ENCODE assay signal across 17 mouse cellular contexts in genomic region chr11:100569789-100570188, GRCm38 (mm10). TPM values are rescaled to one million over a fixed set of nuclear protein-coding genes. Genes with fewer than 3 reads are reported as not detected.
DNase-seq lines count a peak whose midpoint lies in the region; ATAC-seq and TF ChIP-seq lines count a peak whose summit lies in the region.
"Had no signal": no experiment of that assay in that cellular context is flagged by ENCODE, and none has a peak within 500 bp of the region (broad histone marks: within the 10 kb centered on the region; RNA-seq: fewer than 3 reads in every experiment).

No protein-coding gene starts in this region.

- no peaks in the 10 kb centered on the region for H3K27me3 ChIP-seq in myocyte (ENCODE audit: control insufficient read depth, insufficient read depth, insufficient read length)
- H3K27me3 ChIP-seq in kidney, embryonic 14.5 days (ENCODE audit: control insufficient read depth, insufficient read depth, low read length), result no peaks in the 10 kb centered on the region
- H3K27me3 ChIP-seq in forebrain, embryonic 14.5 days (replicated peaks; ENCODE audit: control insufficient read depth, insufficient read depth, low read length), result no peaks in the 10 kb centered on the region

- H3K9me3 ChIP-seq in kidney, embryonic 14.5 days (ENCODE audit: control insufficient read depth, low read length), result no peaks in the 10 kb centered on the region
- H3K9me3 ChIP-seq in forebrain, embryonic 14.5 days (replicated peaks; ENCODE audit: control insufficient read depth, low read length), result no peaks in the 10 kb centered on the region
- H3K9me3 ChIP-seq: forebrain, embryonic 12.5 days; hindbrain, embryonic 13.5 days; kidney, embryonic 15.5 days; limb, embryonic 12.5 days; liver, embryonic 15.5 days; midbrain, embryonic 15.5 days; neural tube, embryonic 12.5 days had no signal

- H3K27ac ChIP-seq in kidney, embryonic 14.5 days (ENCODE audit: low read depth, low read length), result no peak overlapping the region
- no peak overlapping the region for H3K27ac ChIP-seq in forebrain, embryonic 14.5 days (ENCODE audit: low read depth, low read length)
- H3K27ac ChIP-seq: forebrain, embryonic 12.5 days; hindbrain, embryonic 13.5 days; kidney, embryonic 15.5 days; limb, embryonic 12.5 days; liver, embryonic 15.5 days; midbrain, embryonic 15.5 days; neural tube, embryonic 12.5 days had no signal

- peak overlapping the region; percentile 20 for H3K4me2 ChIP-seq in myocyte (ENCODE audit: low read depth)
- H3K4me2 ChIP-seq in kidney, embryonic 14.5 days (replicated peaks; ENCODE audit: low read depth, low read length), result no peak overlapping the region
- H3K4me2 ChIP-seq in forebrain, embryonic 14.5 days (ENCODE audit: low read length), result no peak overlapping the region

- no peak for TF ChIP-seq POLR2A in myocyte (IDR thresholded peaks at IDR 0.05; ENCODE audit: insufficient read length, low read depth)

- H3K36me3 ChIP-seq in myocyte (ENCODE audit: control insufficient read depth, insufficient read depth), result no peaks in the 10 kb centered on the region
- no peaks in the 10 kb centered on the region for H3K36me3 ChIP-seq in kidney, embryonic 14.5 days (ENCODE audit: control insufficient read depth, insufficient read depth, low read length)
- no peaks in the 10 kb centered on the region for H3K36me3 ChIP-seq in forebrain, embryonic 14.5 days (ENCODE audit: control insufficient read depth, insufficient read depth, low read length)
- H3K36me3 ChIP-seq: forebrain, embryonic 12.5 days; hindbrain, embryonic 13.5 days; kidney, embryonic 15.5 days; limb, embryonic 12.5 days; liver, embryonic 15.5 days; midbrain, embryonic 15.5 days; neural tube, embryonic 12.5 days had no signal

- H3K4me1 ChIP-seq in kidney, embryonic 14.5 days (ENCODE audit: control insufficient read depth, insufficient read depth, low read length), result 0 out of 2 replicates have a peak, but pooled peaks cover 8% of the 10 kb centered on the region
- no peaks in the 10 kb centered on the region for H3K4me1 ChIP-seq in forebrain, embryonic 14.5 days (ENCODE audit: control insufficient read depth, insufficient read depth, low read length)

- no peak overlapping the region for H3K4me3 ChIP-seq in myocyte
- H3K4me3 ChIP-seq in kidney, embryonic 14.5 days (ENCODE audit: low read length), result no peak overlapping the region
- H3K4me3 ChIP-seq in forebrain, embryonic 14.5 days (ENCODE audit: low read depth, low read length), result no peak overlapping the region
- H3K4me3 ChIP-seq: erythroblast, embryonic 14.5 days; forebrain, embryonic 12.5 days; limb, embryonic 12.5 days; neural tube, embryonic 12.5 days had no signal

- H3K79me2 ChIP-seq in myocyte (ENCODE audit: control insufficient read depth, insufficient read depth), result no peaks in the 10 kb centered on the region

- DNase-seq in 416B (ENCODE audit: low read depth), result peak; percentile 90
- peak; percentile 62 for DNase-seq in MN1 (ENCODE audit: low spot score)
- DNase-seq in adrenal gland, postnatal 10 days, result peak; percentile 82
- DNase-seq in right cerebral cortex, postnatal 36 days (ENCODE audit: low spot score in 2 of 2), result no peak
- DNase-seq in forebrain, embryonic 14.5 days (ENCODE audit: low spot score), result no peak

- no peak overlapping the region for H3K9ac ChIP-seq in kidney, embryonic 14.5 days (ENCODE audit: low read depth, low read length)
- no peak overlapping the region for H3K9ac ChIP-seq in forebrain, embryonic 14.5 days (ENCODE audit: low read length)
- H3K9ac ChIP-seq: forebrain, embryonic 12.5 days; hindbrain, embryonic 13.5 days; kidney, embryonic 15.5 days; limb, embryonic 12.5 days; liver, embryonic 15.5 days; lung, embryonic 14.5 days; midbrain, embryonic 15.5 days; neural tube, embryonic 12.5 days had no signal

- 50% methylated on average over 9 of the region's 9 CpGs for WGBS in kidney, embryonic 14.5 days
- WGBS in forebrain, embryonic 14.5 days, result 68% methylated on average over 9 of the region's 9 CpGs

- no peak overlapping the region for H3ac ChIP-seq in myocyte (ENCODE audit: control insufficient read depth, insufficient read length)

- ATAC-seq in kidney, embryonic 14.5 days (ENCODE audit: low FRiP score, low TSS enrichment), result no peak
- ATAC-seq in forebrain, embryonic 14.5 days, result no peak
- ATAC-seq: intestine, postnatal 0 days had no signal

TF ChIP-seq in myocyte, 11 proteins besides CTCF, POLR2A, EP300 and RAD21:
- peak in 1 of 3 experiments; percentile 25 for TF ChIP-seq MYOG (IDR thresholded peaks at IDR 0.05; ENCODE audit: control insufficient read depth in 1 of 3, insufficient read depth in 1 of 3, insufficient read length in 2 of 3, low read depth in 2 of 3)
- TF ChIP-seq USF1 (IDR thresholded peaks at IDR 0.05; ENCODE audit: low read depth), result no peak
- peak in 1 of 3 experiments; percentile 24 for TF ChIP-seq MYOD1 (IDR thresholded peaks at IDR 0.05; ENCODE audit: control insufficient read depth in 1 of 3, insufficient read length in 2 of 3, low read depth in 2 of 3)
- no peak for TF ChIP-seq REST (IDR thresholded peaks at IDR 0.05; ENCODE audit: insufficient read depth, insufficient read length)

RNA-seq across cellular contexts. Expression of gene Cnp, which starts 4.9 kb away (rescaled TPM):
- 10 to 100 TPM; 32.9 to 35.7 TPM for total RNA-seq in adrenal gland, postnatal 10 days (2021)
- polyA plus RNA-seq in myocyte (2012; fragmentation: generic; extraction: Trizol), result 18.5 TPM
- 17.0 and 25.0 TPM in 2 replicates for polyA plus RNA-seq in kidney, embryonic 14.5 days (2014; fragmentation: Nextera tagmentation; extraction: Ambion mirVana)
- 22.0 and 25.6 TPM in 2 replicates for polyA plus RNA-seq in forebrain, embryonic 14.5 days (2014; fragmentation: Nextera tagmentation; extraction: Ambion mirVana)

RNA-seq across cellular contexts. Expression of gene Ttc25, which starts 24.4 kb away (rescaled TPM):
- total RNA-seq in adrenal gland, postnatal 10 days (2021), result 1 to 10 TPM; 1.4 to 1.6 TPM
- polyA plus RNA-seq in myocyte (2012; fragmentation: generic; extraction: Trizol), result 0.71 TPM
- polyA plus RNA-seq in kidney, embryonic 14.5 days (2014; fragmentation: Nextera tagmentation; extraction: Ambion mirVana), result 0.58 and 0.77 TPM in 2 replicates
- polyA plus RNA-seq in forebrain, embryonic 14.5 days (2014; fragmentation: Nextera tagmentation; extraction: Ambion mirVana), result 1.7 and 2.5 TPM in 2 replicates
- polyA plus RNA-seq: erythroblast, embryonic 14.5 days had no signal

RNA-seq across cellular contexts. Expression of gene Acly, which starts 42.0 kb away (rescaled TPM):
- total RNA-seq in adrenal gland, postnatal 10 days (2021), result 100 to 1,000 TPM; 380 to 552 TPM
- polyA plus RNA-seq in myocyte (2012; fragmentation: generic; extraction: Trizol), result 95.5 TPM
- polyA plus RNA-seq in kidney, embryonic 14.5 days (2014; fragmentation: Nextera tagmentation; extraction: Ambion mirVana), result 70.1 and 158 TPM in 2 replicates
- polyA plus RNA-seq in forebrain, embryonic 14.5 days (2014; fragmentation: Nextera tagmentation; extraction: Ambion mirVana), result 198 and 208 TPM in 2 replicates

RNA-seq across cellular contexts. Expression of gene Nkiras2, which starts 49.3 kb away (rescaled TPM):
- 10 to 100 TPM; 44.9 to 54.3 TPM for total RNA-seq in adrenal gland, postnatal 10 days (2021)
- 130 TPM for polyA plus RNA-seq in myocyte (2012; fragmentation: generic; extraction: Trizol)
- polyA plus RNA-seq in kidney, embryonic 14.5 days (2014; fragmentation: Nextera tagmentation; extraction: Ambion mirVana), result 63.6 and 67.6 TPM in 2 replicates
- polyA plus RNA-seq in forebrain, embryonic 14.5 days (2014; fragmentation: Nextera tagmentation; extraction: Ambion mirVana), result 111 and 122 TPM in 2 replicates

RNA-seq across cellular contexts. Expression of gene Dnajc7, which starts 50.2 kb away (rescaled TPM):
- 100 to 1,000 TPM; 212 to 265 TPM for total RNA-seq in adrenal gland, postnatal 10 days (2021)
- 113 TPM for polyA plus RNA-seq in myocyte (2012; fragmentation: generic; extraction: Trizol)
- polyA plus RNA-seq in kidney, embryonic 14.5 days (2014; fragmentation: Nextera tagmentation; extraction: Ambion mirVana), result 86.2 and 126 TPM in 2 replicates
- polyA plus RNA-seq in forebrain, embryonic 14.5 days (2014; fragmentation: Nextera tagmentation; extraction: Ambion mirVana), result 77.3 and 82.5 TPM in 2 replicates

Comparison
In these comparisons a context has a peak if more than half of its experiments do, and no peak if none do; other contexts are left out.
1. DNase-seq: peak in 416B (single experiment), MN1 (single experiment) and adrenal gland, postnatal 10 days (single experiment); none in right cerebral cortex, postnatal 36 days (0 of 2) and forebrain, embryonic 14.5 days (single experiment).